Mouse (Mus musculus): ENCODE data around the gene Smim1. TPM values are rescaled to one million over a fixed set of nuclear protein-coding genes. Genes with fewer than 3 reads are reported as not detected.

The Smim1 gene
- total RNA-seq, 2 experiments from 2014 or later = 6.3 to 7.8 TPM

GRCm38 (mm10) chr4:154011646-154012089 is 14.4 kb downstream of the Smim1 start, which contains the start of gene Lrrc47:
TSS of gene Lrrc47 (plus strand) at chr4:154011731.
- Histone ChIP-seq H3K27ac (peak within 1 kb of the TSS; percentile 92), H3K4me3 (peak within 1 kb of the TSS; percentile 93)
- TF ChIP-seq CTCF (conservative IDR thresholded peaks at IDR 0.05) = no peak
- DNase-seq (ENCODE audit: low spot score in 2 of 2) = peak; percentile 79 to 84

DNA sequence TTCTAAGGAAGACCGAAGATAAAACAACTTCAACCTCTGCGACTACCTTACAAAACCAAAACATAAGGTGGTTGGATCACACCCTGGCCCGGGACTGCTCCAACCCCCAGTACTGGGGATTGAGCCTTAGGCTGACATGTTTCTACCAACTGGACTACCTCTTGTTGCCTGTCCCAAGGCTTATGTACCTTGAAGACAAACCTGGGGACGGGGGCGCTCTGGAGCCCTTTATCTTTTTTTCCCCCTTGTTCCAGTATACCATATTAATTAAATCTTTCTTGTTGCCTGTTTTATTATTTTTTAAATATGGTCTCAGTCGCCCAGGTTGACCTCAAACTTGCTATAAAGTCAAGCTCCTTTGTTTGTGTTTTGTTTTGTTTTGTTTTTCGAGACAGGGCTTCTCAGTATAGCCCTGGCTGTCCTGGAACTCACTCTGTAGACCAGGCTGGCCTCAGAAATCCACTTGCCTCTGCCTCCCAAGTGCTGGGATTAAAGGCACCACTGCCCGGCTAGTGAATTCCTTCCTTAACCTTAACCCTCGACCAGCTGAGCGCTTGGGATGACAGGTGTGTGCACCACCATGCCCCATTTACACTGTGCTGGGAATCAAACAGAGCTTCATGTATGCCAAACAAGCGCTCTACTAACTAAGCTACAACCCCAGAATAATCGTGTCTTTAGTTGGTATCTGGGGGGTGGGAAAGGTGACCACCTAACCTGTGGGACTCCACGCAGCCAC is 15.0 kb downstream of the Smim1 start:
- no peak for TF ChIP-seq CTCF (conservative IDR thresholded peaks at IDR 0.05)
- Histone ChIP-seq H3K4me3 (peak overlapping the region; percentile 93), H3K27ac (peak overlapping the region; percentile 92)
- no peak for DNase-seq (ENCODE audit: low spot score in 2 of 2)

DNA sequence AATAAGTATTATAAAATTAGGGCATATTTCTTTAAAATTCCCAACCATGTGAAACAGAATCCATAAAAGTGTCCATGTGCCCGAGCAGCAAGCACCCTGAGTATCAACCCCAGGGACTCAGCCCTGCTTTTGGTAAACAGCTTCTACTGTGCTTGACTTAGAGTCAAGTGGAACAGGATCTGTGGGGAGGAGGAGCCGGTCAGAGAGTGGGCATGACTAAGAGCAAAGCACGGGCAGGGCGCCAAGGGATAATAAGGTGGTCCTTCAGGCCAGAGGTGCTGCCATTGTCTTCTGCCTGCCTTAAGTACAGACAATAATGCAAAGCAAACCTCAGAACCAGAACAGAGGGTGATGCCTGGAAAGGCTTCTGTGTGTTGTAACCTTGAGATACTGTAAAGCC is 18.3 kb downstream of the Smim1 start:
- no peak for DNase-seq (ENCODE audit: low spot score in 2 of 2)
- Histone ChIP-seq H3K27ac (no peak overlapping the region), H3K4me3 (no peak overlapping the region)
- TF ChIP-seq CTCF (conservative IDR thresholded peaks at IDR 0.05) = no peak

DNA sequence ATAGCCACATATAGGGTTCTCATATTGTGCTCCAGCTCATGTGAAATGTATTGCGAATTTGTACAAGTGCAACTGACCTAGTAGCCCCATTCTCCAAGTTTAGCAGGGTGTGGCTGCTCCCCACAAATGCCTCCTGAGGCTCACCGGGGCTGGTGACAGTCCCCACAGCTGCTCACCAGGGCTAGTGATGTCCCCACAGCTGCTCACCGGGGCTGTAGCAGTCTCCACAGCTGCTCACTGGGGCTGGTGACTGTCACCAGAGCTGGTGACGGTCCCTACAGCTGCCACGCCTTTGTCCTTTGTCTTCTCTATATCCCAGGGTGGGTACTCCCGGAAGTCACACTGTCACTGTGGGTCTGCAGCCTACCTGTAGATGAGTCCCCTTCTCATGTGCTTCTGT is 19.8 kb downstream of the Smim1 start:
- no peak for TF ChIP-seq CTCF (conservative IDR thresholded peaks at IDR 0.05)
- Histone ChIP-seq H3K27ac (no peak overlapping the region), H3K4me3 (no peak overlapping the region)
- DNase-seq (ENCODE audit: low spot score in 2 of 2) = no peak

- DNase-seq (ENCODE audit: low spot score in 2 of 2) = no peak
- no peak for TF ChIP-seq CTCF (conservative IDR thresholded peaks at IDR 0.05)
- Histone ChIP-seq H3K27ac (no peak overlapping the region), H3K4me3 (no peak overlapping the region)
Measured at GRCm38 (mm10) chr4:154005488-154005887, 20.5 kb downstream of the Smim1 start.

GRCm38 (mm10) chr4:153993505-153993904 is 32.5 kb downstream of the Smim1 start:
- no peak overlapping the region for H3K27ac ChIP-seq
- no peak for TF ChIP-seq CTCF (conservative IDR thresholded peaks at IDR 0.05)
- no peak for DNase-seq (ENCODE audit: low spot score in 2 of 2)
- H3K4me3 ChIP-seq = no peak overlapping the region

DNA sequence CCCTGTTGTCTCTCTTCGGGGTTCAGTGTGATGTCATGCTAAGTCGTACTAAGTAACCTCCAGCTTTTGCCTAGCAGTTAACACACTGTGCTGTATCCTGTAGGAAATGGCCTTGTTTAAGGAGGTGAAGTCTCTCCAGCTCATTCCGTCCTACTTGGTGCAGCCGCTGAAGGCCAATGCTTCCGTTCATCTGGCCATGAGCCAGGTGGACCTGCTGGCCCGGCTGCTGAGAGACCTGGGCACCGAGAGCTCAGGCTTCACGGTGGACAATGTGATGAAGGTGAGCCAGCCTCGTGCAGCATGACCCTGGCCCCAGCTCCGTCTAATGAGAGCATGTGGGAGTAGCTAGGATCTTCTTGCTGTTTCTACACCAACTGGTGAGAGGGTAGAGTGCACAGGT is 33.3 kb downstream of the Smim1 start:
- TF ChIP-seq CTCF (conservative IDR thresholded peaks at IDR 0.05) = no peak
- Histone ChIP-seq H3K27ac (no peak overlapping the region), H3K4me3 (no peak overlapping the region)
- DNase-seq (ENCODE audit: low spot score in 2 of 2) = no peak

GRCm38 (mm10) chr4:153980470-153980869 is 45.6 kb downstream of the Smim1 start:
- no peak for DNase-seq (ENCODE audit: low spot score in 2 of 2)
- TF ChIP-seq CTCF (conservative IDR thresholded peaks at IDR 0.05) = no peak
- H3K27ac ChIP-seq = peak overlapping the region; percentile 67; the same call in 1 of the 2 replicates
- H3K4me3 ChIP-seq = no peak overlapping the region

GRCm38 (mm10) chr4:153979243-153979642 is 46.8 kb downstream of the Smim1 start:
- DNase-seq (ENCODE audit: low spot score in 2 of 2) = no peak
- TF ChIP-seq CTCF (conservative IDR thresholded peaks at IDR 0.05) = no peak
- Histone ChIP-seq H3K27ac (no peak overlapping the region), H3K4me3 (no peak overlapping the region)

DNA sequence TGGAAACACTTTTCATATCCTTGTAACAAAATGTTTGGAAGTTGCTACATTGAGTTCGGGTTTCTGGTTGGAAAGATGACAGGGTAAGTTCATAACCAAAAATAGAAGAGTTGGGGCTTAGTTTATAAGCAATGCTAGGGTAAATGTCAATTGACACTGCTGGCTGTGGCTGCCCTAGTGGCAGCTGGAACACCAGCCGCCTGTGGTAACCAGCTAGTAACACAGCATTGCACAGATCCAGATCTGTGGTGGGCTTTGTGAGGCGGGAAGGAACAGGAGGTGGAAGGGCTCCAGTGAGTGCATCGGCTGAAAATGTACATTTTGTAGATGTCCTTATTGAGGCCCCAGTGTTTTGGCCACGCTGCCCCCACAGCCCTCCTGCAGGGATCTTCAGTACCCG is 50.3 kb downstream of the Smim1 start:
- DNase-seq (ENCODE audit: low spot score in 2 of 2) = no peak
- Histone ChIP-seq H3K27ac (peak overlapping the region; percentile 95), H3K4me3 (peak overlapping the region; percentile 89)
- TF ChIP-seq CTCF (conservative IDR thresholded peaks at IDR 0.05) = no peak

- peak overlapping the region; percentile 95 for H3K27ac ChIP-seq
- no peak for TF ChIP-seq CTCF (conservative IDR thresholded peaks at IDR 0.05)
Measured at GRCm38 (mm10) chr4:153975292-153975662, 50.8 kb downstream of the Smim1 start.

DNA sequence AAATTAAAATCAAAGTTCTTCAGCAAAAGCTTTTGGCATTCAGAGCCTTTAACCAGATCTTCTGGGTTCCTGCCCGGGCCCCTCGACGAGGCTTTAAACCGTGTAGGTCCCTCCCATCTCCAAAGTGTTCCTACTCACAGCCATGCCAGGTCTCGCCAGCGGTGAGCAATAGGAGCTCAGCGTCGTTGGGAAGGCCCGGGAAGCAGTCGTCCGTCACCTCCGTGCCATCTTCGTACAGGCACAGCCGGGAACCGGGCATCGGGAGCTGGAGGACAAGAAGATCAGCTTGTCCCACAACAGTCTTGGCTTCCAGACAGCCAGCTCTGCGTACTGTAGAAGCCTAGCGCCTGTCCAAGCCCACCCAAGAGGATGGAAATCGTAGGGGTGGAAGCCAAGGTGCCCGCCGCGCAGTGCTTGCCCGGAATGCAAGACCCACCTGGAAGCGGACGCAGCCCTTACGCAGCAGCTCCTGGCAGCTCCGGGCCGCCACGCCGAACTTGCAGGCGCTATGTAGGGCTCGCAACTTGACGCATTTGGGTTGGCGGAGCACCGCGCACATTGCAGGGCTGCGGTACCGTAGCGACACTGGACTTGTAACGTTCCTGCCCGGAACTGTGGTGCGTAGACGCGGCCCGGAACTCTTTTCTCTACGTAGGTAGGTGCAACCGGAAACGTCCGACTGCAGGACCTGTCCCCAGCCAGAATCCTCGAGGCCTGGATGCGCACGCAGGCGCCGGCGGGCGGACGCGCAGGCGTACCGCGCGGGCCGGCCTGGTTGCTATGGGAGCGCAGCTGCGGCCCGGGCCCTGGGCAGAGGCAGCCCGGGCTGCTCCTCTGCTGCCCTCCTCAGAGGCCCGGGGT is 51.4 kb downstream of the Smim1 start, which contains the start of the genes Dffb and Cep104:
Gene Dffb (minus strand): TSS at position 696 of the 861 bp plus-strand sequence.
Gene Cep104 (plus strand): TSS at position 764 of the 861 bp plus-strand sequence.
- peak; percentile 25 for TF ChIP-seq CTCF (conservative IDR thresholded peaks at IDR 0.05)
- Histone ChIP-seq H3K27ac (peak within 1 kb of the TSS; percentile 95), H3K4me3 (peak within 1 kb of the TSS; percentile 89)
- peak; percentile 92 to 95 for DNase-seq (ENCODE audit: low spot score in 2 of 2)

More at GRCm38 (mm10) chr4:153975292-153975662, 50.8 kb downstream of the Smim1 start:
- H3K4me3 ChIP-seq = peak overlapping the region; percentile 89
- DNase-seq (ENCODE audit: low spot score in 2 of 2) = no peak

Other genes with a start within 250 kb of the Smim1 start
- gene A430005L14Rik, start 69.0 kb downstream of the Smim1 start, total RNA-seq (2021) = 10 to 100 TPM; 25.5 to 28.8 TPM
- gene Dffb, start 51.1 kb downstream of the Smim1 start, total RNA-seq (2021) = 10 to 100 TPM; 17.2 to 18.3 TPM
- 10 to 100 TPM; 31.6 to 34.8 TPM for gene Cep104, start 51.0 kb downstream of the Smim1 start, total RNA-seq (2021)
- 10 to 100 TPM; 65.4 to 70.3 TPM for gene Lrrc47, start 14.5 kb downstream of the Smim1 start, total RNA-seq (2021)
- 1 to 10 TPM; 1.2 to 1.4 TPM for gene Ccdc27, start 16.4 kb upstream of the Smim1 start, total RNA-seq (2021)
- 1 to 10 TPM; 3.3 to 3.6 TPM for gene Trp73, start 114.0 kb upstream of the Smim1 start, total RNA-seq (2021)
- gene Wrap73, start 116.1 kb upstream of the Smim1 start, total RNA-seq (2021) = 10 to 100 TPM; 32.4 to 33.3 TPM
- 100 to 1,000 TPM; 171 to 177 TPM for gene Tprgl, start 134.4 kb upstream of the Smim1 start, total RNA-seq (2021)
- 1 to 10 TPM; 3.9 to 5.5 TPM for gene Megf6, start 144.5 kb upstream of the Smim1 start, total RNA-seq (2021)

Data from layer of hippocampus, adult 2 months (tissue).